Mouse (Mus musculus): ENCODE data around the gene Ms4a8a. TPM values are rescaled to one million over a fixed set of nuclear protein-coding genes. Genes with fewer than 3 reads are reported as not detected.
"Not testable (repeated sequence)": the region's sequence is repeated elsewhere in the genome, so short reads cannot be mapped to it uniquely, and the experiment has no call there.

The Ms4a8a gene
- polyA plus RNA-seq, 1 experiment from 2014 or later: not detected

GRCm38 (mm10) chr19:11070364-11070763, 10.5 kb downstream of the Ms4a8a start:
- H3K4me1 ChIP-seq (replicated peaks; ENCODE audit: insufficient read depth, low read length): no peaks in the 10 kb centered on the region
- DNase-seq (ENCODE audit: low spot score): no peak
- H3K9ac ChIP-seq (ENCODE audit: low read depth, low read length): no peak overlapping the region
- H3K4me3 ChIP-seq (replicated peaks; ENCODE audit: low read depth, low read length): no peak overlapping the region
- no peak overlapping the region for H3K4me2 ChIP-seq (ENCODE audit: low read length)
- no peaks in the 10 kb centered on the region for H3K36me3 ChIP-seq (ENCODE audit: insufficient read depth, low read length)
- no peak for ATAC-seq (replicated peaks; ENCODE audit: low FRiP score, low read depth)
- no peak for TF ChIP-seq CTCF (IDR thresholded peaks at IDR 0.05; ENCODE audit: low read depth)
- no peak overlapping the region for H3K27ac ChIP-seq
- WGBS: 76% methylated on average over 3 of the region's 3 CpGs
- no peaks in the 10 kb centered on the region for H3K27me3 ChIP-seq (ENCODE audit: insufficient read depth, low read length)
- H3K9me3 ChIP-seq (replicated peaks; ENCODE audit: low read length): no peaks in the 10 kb centered on the region

- Histone ChIP-seq H3K27ac (no peak overlapping the region), H3K4me1 (replicated peaks; ENCODE audit: insufficient read depth, low read length) (no peaks in the 10 kb centered on the region), H3K4me2 (ENCODE audit: low read length) (no peak overlapping the region), H3K9me3 (replicated peaks; ENCODE audit: low read length) (no peaks in the 10 kb centered on the region), H3K27me3 (ENCODE audit: insufficient read depth, low read length) (no peaks in the 10 kb centered on the region), H3K36me3 (ENCODE audit: insufficient read depth, low read length) (no peaks in the 10 kb centered on the region), H3K4me3 (replicated peaks; ENCODE audit: low read depth, low read length) (no peak overlapping the region), H3K9ac (ENCODE audit: low read depth, low read length) (no peak overlapping the region)
- TF ChIP-seq CTCF (IDR thresholded peaks at IDR 0.05; ENCODE audit: low read depth): no peak
- WGBS: 71% methylated on average over 2 of the region's 2 CpGs
- ATAC-seq (replicated peaks; ENCODE audit: low FRiP score, low read depth): no peak
- no peak for DNase-seq (ENCODE audit: low spot score)
These were observed 15.6 kb downstream of the Ms4a8a start for GRCm38 (mm10) chr19:11065202-11065875.

- Histone ChIP-seq H3K27me3 (ENCODE audit: insufficient read depth, low read length) (no peaks in the 10 kb centered on the region), H3K27ac (no peak overlapping the region), H3K4me2 (ENCODE audit: low read length) (no peak overlapping the region), H3K4me3 (replicated peaks; ENCODE audit: low read depth, low read length) (no peak overlapping the region), H3K36me3 (ENCODE audit: insufficient read depth, low read length) (no peaks in the 10 kb centered on the region), H3K4me1 (replicated peaks; ENCODE audit: insufficient read depth, low read length) (no peaks in the 10 kb centered on the region), H3K9me3 (replicated peaks; ENCODE audit: low read length) (no peaks in the 10 kb centered on the region), H3K9ac (ENCODE audit: low read depth, low read length) (no peak overlapping the region)
- ATAC-seq (replicated peaks; ENCODE audit: low FRiP score, low read depth) (no peak), DNase-seq (ENCODE audit: low spot score) (no peak)
- 85% methylated on average over 1 of the region's 1 CpGs for WGBS
- no peak for TF ChIP-seq CTCF (IDR thresholded peaks at IDR 0.05; ENCODE audit: low read depth)
These were observed 20.0 kb downstream of the Ms4a8a start for GRCm38 (mm10) chr19:11060900-11061299.

GRCm38 (mm10) chr19:11059967-11060366, 20.9 kb downstream of the Ms4a8a start:
- H3K36me3 ChIP-seq (ENCODE audit: insufficient read depth, low read length): no peaks in the 10 kb centered on the region
- H3K4me2 ChIP-seq (ENCODE audit: low read length): no peak overlapping the region
- no peak for TF ChIP-seq CTCF (IDR thresholded peaks at IDR 0.05; ENCODE audit: low read depth)
- no peaks in the 10 kb centered on the region for H3K4me1 ChIP-seq (replicated peaks; ENCODE audit: insufficient read depth, low read length)
- ATAC-seq (replicated peaks; ENCODE audit: low FRiP score, low read depth) (no peak), DNase-seq (ENCODE audit: low spot score) (no peak)
- H3K9ac ChIP-seq (ENCODE audit: low read depth, low read length): no peak overlapping the region
- H3K27ac ChIP-seq: no peak overlapping the region
- H3K27me3 ChIP-seq (ENCODE audit: insufficient read depth, low read length): no peaks in the 10 kb centered on the region
- H3K9me3 ChIP-seq (replicated peaks; ENCODE audit: low read length): no peaks in the 10 kb centered on the region
- H3K4me3 ChIP-seq (replicated peaks; ENCODE audit: low read depth, low read length): no peak overlapping the region

- not testable (repeated sequence) for H3K27me3 ChIP-seq (ENCODE audit: insufficient read depth, low read length); H3K4me2 ChIP-seq (ENCODE audit: low read length); DNase-seq (ENCODE audit: low spot score); H3K36me3 ChIP-seq (ENCODE audit: insufficient read depth, low read length); H3K9ac ChIP-seq (ENCODE audit: low read depth, low read length); H3K9me3 ChIP-seq (replicated peaks; ENCODE audit: low read length); H3K27ac ChIP-seq; ATAC-seq (replicated peaks; ENCODE audit: low FRiP score, low read depth); H3K4me3 ChIP-seq (replicated peaks; ENCODE audit: low read depth, low read length); H3K4me1 ChIP-seq (replicated peaks; ENCODE audit: insufficient read depth, low read length)
- WGBS: 93% methylated on average over 1 of the region's 1 CpGs
These were observed 25.2 kb downstream of the Ms4a8a start for GRCm38 (mm10) chr19:11055700-11056099.

GRCm38 (mm10) chr19:11053277-11053676, 27.6 kb downstream of the Ms4a8a start:
- 63% methylated on average over 3 of the region's 3 CpGs for WGBS
- no peak for DNase-seq (ENCODE audit: low spot score)

GRCm38 (mm10) chr19:11052877-11053276, 28.0 kb downstream of the Ms4a8a start:
- no peak overlapping the region for H3K4me3 ChIP-seq (replicated peaks; ENCODE audit: low read depth, low read length)
- H3K9me3 ChIP-seq (replicated peaks; ENCODE audit: low read length): no peaks in the 10 kb centered on the region
- no peak overlapping the region for H3K27ac ChIP-seq
- H3K9ac ChIP-seq (ENCODE audit: low read depth, low read length): no peak overlapping the region
- ATAC-seq (replicated peaks; ENCODE audit: low FRiP score, low read depth) (no peak), DNase-seq (ENCODE audit: low spot score) (no peak)
- H3K4me2 ChIP-seq (ENCODE audit: low read length): no peak overlapping the region
- WGBS: 54% methylated on average over 5 of the region's 5 CpGs
- H3K4me1 ChIP-seq (replicated peaks; ENCODE audit: insufficient read depth, low read length): no peaks in the 10 kb centered on the region
- no peak for TF ChIP-seq CTCF (IDR thresholded peaks at IDR 0.05; ENCODE audit: low read depth)
- no peaks in the 10 kb centered on the region for H3K36me3 ChIP-seq (ENCODE audit: insufficient read depth, low read length)
- no peaks in the 10 kb centered on the region for H3K27me3 ChIP-seq (ENCODE audit: insufficient read depth, low read length)

More at GRCm38 (mm10) chr19:11053277-11053676, 27.6 kb downstream of the Ms4a8a start:
- Histone ChIP-seq H3K36me3 (ENCODE audit: insufficient read depth, low read length) (no peaks in the 10 kb centered on the region), H3K4me2 (ENCODE audit: low read length) (no peak overlapping the region), H3K4me3 (replicated peaks; ENCODE audit: low read depth, low read length) (no peak overlapping the region), H3K4me1 (replicated peaks; ENCODE audit: insufficient read depth, low read length) (no peaks in the 10 kb centered on the region), H3K27ac (no peak overlapping the region), H3K27me3 (ENCODE audit: insufficient read depth, low read length) (no peaks in the 10 kb centered on the region), H3K9ac (ENCODE audit: low read depth, low read length) (no peak overlapping the region), H3K9me3 (replicated peaks; ENCODE audit: low read length) (no peaks in the 10 kb centered on the region)
- ATAC-seq (replicated peaks; ENCODE audit: low FRiP score, low read depth): no peak
- no peak for TF ChIP-seq CTCF (IDR thresholded peaks at IDR 0.05; ENCODE audit: low read depth)
